Mouse (Mus musculus) G1E (cell line): ENCODE results near the gene Elovl6. TPM values are rescaled to one million over a fixed set of nuclear protein-coding genes. Genes with fewer than 3 reads are reported as not detected.

Source experiments
- ATAC-seq: 2 replicates; pipeline ENCODE4 v1.8.0; 2016; ENCODE audit warnings: mild to moderate bottlenecking; ENCODE audit not compliant: insufficient number of reproducible peaks, poor library complexity, low FRiP score, severe bottlenecking; ENCODE audit errors: extremely low read depth
- DNase-seq: peaks from one replicate; pipeline ENCODE4 v3.0.0; 2012; ENCODE audit warnings: low spot score
- H3K27me3 ChIP-seq: 2 replicates; pipeline ENCODE4 v1.6.1; 2012; ENCODE audit warnings: mild to moderate bottlenecking, low read length, inconsistent platforms; ENCODE audit not compliant: insufficient read depth
- H3K36me3 ChIP-seq: replicated peaks from 2 replicates; pipeline ENCODE3; 2012; ENCODE audit warnings: mild to moderate bottlenecking, inconsistent platforms
- H3K4me1 ChIP-seq: 2 replicates; pipeline ENCODE4 v1.6.1; 2012; ENCODE audit warnings: low read depth, low read length, inconsistent platforms, mixed read lengths; ENCODE audit not compliant: insufficient read depth
- H3K4me3 ChIP-seq: 2 replicates; pipeline ENCODE4 v1.5.1; 2012; ENCODE audit warnings: low read depth, mild to moderate bottlenecking, inconsistent platforms, low read length, moderate library complexity, mixed read lengths
- H3K9me3 ChIP-seq: replicated peaks from 2 replicates; pipeline ENCODE4 v1.6.1; 2012; ENCODE audit warnings: inconsistent platforms
- CTCF ChIP-seq: IDR thresholded peaks from 2 replicates; pipeline ENCODE4 v1.5.1; 2012; ENCODE audit warnings: low read depth, low read length, inconsistent platforms, mixed read lengths
- GATA1 ChIP-seq: IDR thresholded peaks from 2 replicates; pipeline ENCODE4 v1.6.1; 2012; ENCODE audit warnings: borderline replicate concordance, low read length, inconsistent platforms, mixed read lengths
- GATA2 ChIP-seq: IDR thresholded peaks from 2 replicates; pipeline ENCODE4 v1.6.1; 2012; ENCODE audit warnings: low read depth, low read length, inconsistent platforms, borderline replicate concordance
- POLR2AphosphoS5 ChIP-seq: IDR thresholded peaks from 2 replicates; pipeline ENCODE4 v1.6.1; 2012; ENCODE audit warnings: low read depth, low read length, inconsistent platforms; ENCODE audit not compliant: insufficient replicate concordance
- TAL1 ChIP-seq: conservative IDR thresholded peaks from 2 replicates; pipeline ENCODE4 v1.6.1; 2012; ENCODE audit warnings: low read depth, low read length, inconsistent platforms, mixed read lengths
- polyA plus RNA-seq: library from polyadenylated mRNA; stranded (reverse); fragments of >175 nt; gene quantifications from 2 replicates; pipeline ENCODE4 v1.2.3, GENCODE M21; 2012
- total RNA-seq, 2 experiments: library from RNA; stranded (forward) in 1 of 2; stranded (reverse) in 1 of 2; fragments of 200-1000 nt in 1 of 2; fragments of >200 nt in 1 of 2; fragmentation: Nextera tagmentation in 1 of 2; gene quantifications; 2 replicates each; pipeline ENCODE4 v1.2.3; 2014 to 2017

Elovl6 gene
- total and polyA plus RNA-seq, 3 experiments: 2.3 to 20.4 (median 20.4) TPM

GRCm38 (mm10) chr3:129587916-129588315, 55.8 kb downstream of the Elovl6 start:
- peaks cover 74% of the 10 kb centered on the region for H3K36me3 ChIP-seq
- H3K9me3 ChIP-seq: no peaks in the 10 kb centered on the region
- no peaks in the 10 kb centered on the region; the same call in 1 of the 2 replicates for H3K4me1 ChIP-seq
- no peaks in the 10 kb centered on the region for H3K27me3 ChIP-seq
- H3K4me3 ChIP-seq: no peak overlapping the region
- TF ChIP-seq CTCF (no peak), GATA1 (no peak), GATA2 (no peak), POLR2AphosphoS5 (no peak), TAL1 (no peak)
- ATAC-seq: no peak
- no peak for DNase-seq

GRCm38 (mm10) chr3:129588753-129589152, 56.6 kb downstream of the Elovl6 start:
- no peaks in the 10 kb centered on the region for H3K9me3 ChIP-seq
- H3K36me3 ChIP-seq: peaks cover 70% of the 10 kb centered on the region
- TF ChIP-seq GATA1 (no peak), GATA2 (no peak), POLR2AphosphoS5 (no peak), CTCF (no peak), TAL1 (no peak)
- no peaks in the 10 kb centered on the region for H3K27me3 ChIP-seq
- ATAC-seq (no peak), DNase-seq (no peak)
- no peaks in the 10 kb centered on the region; the same call in 1 of the 2 replicates for H3K4me1 ChIP-seq
- H3K4me3 ChIP-seq: no peak overlapping the region

- Histone ChIP-seq H3K27me3 (no peaks in the 10 kb centered on the region), H3K36me3 (peaks cover 66% of the 10 kb centered on the region), H3K4me3 (no peak overlapping the region), H3K9me3 (no peaks in the 10 kb centered on the region), H3K4me1 (no peaks in the 10 kb centered on the region; the same call in 1 of the 2 replicates)
- TF ChIP-seq TAL1 (no peak), CTCF (no peak), GATA1 (no peak), POLR2AphosphoS5 (no peak), GATA2 (no peak)
- ATAC-seq: no peak
- DNase-seq: no peak
Observed at GRCm38 (mm10) chr3:129589705-129590104, 57.5 kb downstream of the Elovl6 start.

- no peak for ATAC-seq
- Histone ChIP-seq H3K4me1 (no peaks in the 10 kb centered on the region; the same call in 1 of the 2 replicates), H3K27me3 (no peaks in the 10 kb centered on the region), H3K4me3 (no peak overlapping the region), H3K9me3 (no peaks in the 10 kb centered on the region), H3K36me3 (peaks cover 72% of the 10 kb centered on the region)
- DNase-seq: no peak
- TF ChIP-seq GATA2: no peak
- TF ChIP-seq GATA1: no peak
- TF ChIP-seq POLR2AphosphoS5: no peak
- no peak for TF ChIP-seq TAL1
- no peak for TF ChIP-seq CTCF
Observed at GRCm38 (mm10) chr3:129590548-129591226, 58.5 kb downstream of the Elovl6 start.

GRCm38 (mm10) chr3:129591251-129591650, 59.1 kb downstream of the Elovl6 start:
- H3K4me1 ChIP-seq: no peaks in the 10 kb centered on the region; the same call in 1 of the 2 replicates
- no peak for ATAC-seq
- no peak for DNase-seq
- no peaks in the 10 kb centered on the region for H3K9me3 ChIP-seq
- no peak overlapping the region for H3K4me3 ChIP-seq
- H3K27me3 ChIP-seq: no peaks in the 10 kb centered on the region
- TF ChIP-seq CTCF (no peak), GATA2 (no peak), GATA1 (no peak), POLR2AphosphoS5 (no peak), TAL1 (no peak)
- peaks cover 72% of the 10 kb centered on the region for H3K36me3 ChIP-seq

GRCm38 (mm10) chr3:129591761-129592160, 59.6 kb downstream of the Elovl6 start:
- H3K9me3 ChIP-seq: no peaks in the 10 kb centered on the region
- peaks cover 72% of the 10 kb centered on the region for H3K36me3 ChIP-seq
- no peak overlapping the region for H3K4me3 ChIP-seq
- no peaks in the 10 kb centered on the region for H3K27me3 ChIP-seq
- ATAC-seq (no peak), DNase-seq (no peak)
- TF ChIP-seq TAL1: no peak
- TF ChIP-seq CTCF: no peak
- TF ChIP-seq GATA2: no peak
- no peak for TF ChIP-seq GATA1
- no peak for TF ChIP-seq POLR2AphosphoS5
- H3K4me1 ChIP-seq: no peaks in the 10 kb centered on the region; the same call in 1 of the 2 replicates

GRCm38 (mm10) chr3:129593001-129593400, 60.8 kb downstream of the Elovl6 start:
- peaks cover 71% of the 10 kb centered on the region for H3K36me3 ChIP-seq
- no peaks in the 10 kb centered on the region; the same call in 1 of the 2 replicates for H3K4me1 ChIP-seq
- no peaks in the 10 kb centered on the region for H3K27me3 ChIP-seq
- no peaks in the 10 kb centered on the region for H3K9me3 ChIP-seq
- no peak overlapping the region for H3K4me3 ChIP-seq
- DNase-seq: no peak
- no peak for ATAC-seq
- TF ChIP-seq POLR2AphosphoS5: no peak
- TF ChIP-seq TAL1: no peak
- TF ChIP-seq GATA2: no peak
- TF ChIP-seq GATA1: no peak
- no peak for TF ChIP-seq CTCF
